Mouse (Mus musculus) testis, adult 2 months (tissue): ENCODE measurements at regions not wholly inside any gene's neighbourhood (a gene's known extent, or its start where the extent isn't known, plus 50 kb on each side); places are given as distances from the start of the nearest gene placed in this dataset.

ENCODE experiments used
- CTCF ChIP-seq: fragments of 200-500 bp; IDR thresholded peaks from 2 replicates; pipeline ENCODE4 v1.5.1; 2012; ENCODE audit warnings: low read depth, mild to moderate bottlenecking, inconsistent platforms, low read length, moderate library complexity; ENCODE audit not compliant: control insufficient read depth, insufficient read depth, insufficient replicate concordance
- POLR2A ChIP-seq: fragments of 200-500 bp; IDR thresholded peaks from 2 replicates; pipeline ENCODE4 v1.6.1; 2012; ENCODE audit warnings: low read depth, mild to moderate bottlenecking, inconsistent platforms, low read length, moderate library complexity; ENCODE audit not compliant: control insufficient read depth

DNA sequence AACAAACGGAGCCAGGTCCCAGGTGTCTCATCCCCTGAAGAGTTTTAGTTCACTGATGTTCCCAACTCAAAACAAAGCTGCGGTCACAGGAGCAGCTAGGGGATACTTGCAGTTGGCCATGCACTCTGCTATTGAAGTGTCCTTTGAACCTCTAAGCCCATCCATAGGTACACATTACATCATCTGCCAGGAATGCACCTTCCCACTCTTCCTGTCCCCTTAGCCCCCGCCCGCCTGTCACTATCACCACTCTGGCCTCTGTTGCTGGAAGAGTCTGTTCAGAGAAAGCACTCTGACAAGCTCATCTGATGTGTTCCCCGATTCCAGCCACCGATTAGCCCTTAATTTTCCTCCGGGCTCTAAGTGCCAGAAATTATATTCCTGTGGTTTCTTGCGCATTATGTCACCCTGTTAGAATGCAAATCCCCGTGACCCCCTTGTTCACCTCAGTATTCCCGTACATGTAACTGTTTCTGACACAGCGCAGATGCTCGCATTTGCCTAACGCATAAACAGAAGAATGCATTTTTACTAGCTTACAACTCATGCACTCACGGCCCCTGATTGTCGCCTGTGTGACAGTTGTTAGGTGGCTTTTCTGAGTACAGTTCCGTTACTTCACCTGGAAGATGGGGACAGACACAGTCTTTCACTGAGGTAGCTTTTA is 93.8 kb downstream of the Gm11011 start:
- no peak for TF ChIP-seq CTCF
- no peak for TF ChIP-seq POLR2A
